Mouse (Mus musculus): ENCODE results near the gene Wdr74.

- TF ChIP-seq POLR2A (IDR thresholded peaks at IDR 0.05; ENCODE audit: control insufficient read depth, low read depth, low read length) (no peak), CTCF (IDR thresholded peaks at IDR 0.05; ENCODE audit: control insufficient read depth, insufficient read depth, insufficient replicate concordance, low read depth, low read length) (no peak)
Measured at GRCm38 (mm10) chr19:8702458-8702857, 33.2 kb upstream of the Wdr74 start.
